8 mouse cellular contexts compared by ENCODE assay signal in genomic region chr7:73606677-73607449, GRCm38 (mm10).
DNase-seq lines count a peak whose midpoint lies in the region; ATAC-seq lines count a peak whose summit lies in the region.

No protein-coding gene starts in this region.

- no peaks in the 10 kb centered on the region for H3K9me3 ChIP-seq in hindbrain, embryonic 16.5 days (ENCODE audit: control insufficient read depth, low read length)
- no peaks in the 10 kb centered on the region for H3K9me3 ChIP-seq in megakaryocyte, embryonic 14.5 days

- 2% methylated on average over 30 of the region's 30 CpGs for WGBS in hindbrain, embryonic 16.5 days

- H3K27me3 ChIP-seq in hindbrain, embryonic 16.5 days (replicated peaks; ENCODE audit: control insufficient read depth, insufficient read depth, low read length), result no peaks in the 10 kb centered on the region
- H3K27me3 ChIP-seq in megakaryocyte, embryonic 14.5 days (replicated peaks), result no peaks in the 10 kb centered on the region

- H3K4me2 ChIP-seq in hindbrain, embryonic 16.5 days (ENCODE audit: low read length), result peak overlapping the region; percentile 67

- peak overlapping the region; percentile 60 for H3K9ac ChIP-seq in hindbrain, embryonic 16.5 days (ENCODE audit: low read depth, low read length)

- H3K4me1 ChIP-seq in hindbrain, embryonic 16.5 days (ENCODE audit: control insufficient read depth, insufficient read depth, low read depth, low read length), result peaks cover 5% of the 10 kb centered on the region; the same call in 1 of the 2 replicates
- peaks cover 46% of the 10 kb centered on the region for H3K4me1 ChIP-seq in megakaryocyte, embryonic 14.5 days

- peak; percentile 91 to 96 for DNase-seq in cerebellum, postnatal 4 days (ENCODE audit: low spot score in 2 of 2)
- peak; percentile 94 for DNase-seq in gastrocnemius, adult 18-20 months (ENCODE audit: low spot score)
- peak; percentile 89 to 95 for DNase-seq in left cerebral cortex, adult 9 months (ENCODE audit: low spot score in 2 of 2)
- DNase-seq in right cerebral cortex, adult 2 months (ENCODE audit: low spot score in 2 of 2), result peak; percentile 92 to 93
- DNase-seq in urinary bladder, postnatal 10 days (ENCODE audit: low spot score), result peak; percentile 65

- peak; percentile 85 for ATAC-seq in activated CD4-positive, CD25-positive, alpha-beta regulatory T cell, adult 4 months
- peak; percentile 90 for ATAC-seq in hindbrain, embryonic 16.5 days

- peak overlapping the region; percentile 85 for H3K27ac ChIP-seq in hindbrain, embryonic 16.5 days (ENCODE audit: low read depth, low read length)

- no peaks in the 10 kb centered on the region for H3K36me3 ChIP-seq in hindbrain, embryonic 16.5 days (ENCODE audit: control insufficient read depth, insufficient read depth, low read length)
- no peaks in the 10 kb centered on the region for H3K36me3 ChIP-seq in megakaryocyte, embryonic 14.5 days (replicated peaks; ENCODE audit: low read length)

- peak overlapping the region; percentile 33 for H3K4me3 ChIP-seq in hindbrain, embryonic 16.5 days (ENCODE audit: low read length)
- H3K4me3 ChIP-seq in megakaryocyte, embryonic 14.5 days (replicated peaks), result peak overlapping the region; percentile 90

Comparison
In these comparisons a context has a peak if more than half of its experiments do, and no peak if none do; other contexts are left out.
1. Peak in every context shown above with its lines: DNase-seq, ATAC-seq, H3K4me3 ChIP-seq and H3K27ac ChIP-seq.